Mouse (Mus musculus): ENCODE measurements around the gene Lgr4.

GRCm38 (mm10) chr2:109993404-109993803, 76.0 kb downstream of the Lgr4 start:
- TF ChIP-seq CTCF (IDR thresholded peaks at IDR 0.05; ENCODE audit: insufficient read depth, low read length) (no peak), POLR2A (IDR thresholded peaks at IDR 0.05; ENCODE audit: borderline replicate concordance, extremely low read depth, low read depth, low read length) (no peak)
